Mouse (Mus musculus) ovary, adult 10 weeks (tissue): ENCODE results near the gene Pus7. TPM values are rescaled to one million over a fixed set of nuclear protein-coding genes. Genes with fewer than 3 reads are reported as not detected.

Source experiments
- polyA plus RNA-seq: library from polyadenylated mRNA; stranded (reverse); fragments of 350-450 nt; fragmentation: Illumina TruSeq; extraction: RNeasy Lipid Tissue Mini Kit (QIAGEN cat#74804); gene quantifications from one replicate; pipeline ENCODE4 v1.2.3, GENCODE M21; 2014

Pus7 gene
- 29.3 TPM for polyA plus RNA-seq

GRCm38 (mm10) chr5:23782931-23783877 is at the start of gene Pus7:
TSS of gene Pus7 (minus strand) at chr5:23783711.

DNA sequence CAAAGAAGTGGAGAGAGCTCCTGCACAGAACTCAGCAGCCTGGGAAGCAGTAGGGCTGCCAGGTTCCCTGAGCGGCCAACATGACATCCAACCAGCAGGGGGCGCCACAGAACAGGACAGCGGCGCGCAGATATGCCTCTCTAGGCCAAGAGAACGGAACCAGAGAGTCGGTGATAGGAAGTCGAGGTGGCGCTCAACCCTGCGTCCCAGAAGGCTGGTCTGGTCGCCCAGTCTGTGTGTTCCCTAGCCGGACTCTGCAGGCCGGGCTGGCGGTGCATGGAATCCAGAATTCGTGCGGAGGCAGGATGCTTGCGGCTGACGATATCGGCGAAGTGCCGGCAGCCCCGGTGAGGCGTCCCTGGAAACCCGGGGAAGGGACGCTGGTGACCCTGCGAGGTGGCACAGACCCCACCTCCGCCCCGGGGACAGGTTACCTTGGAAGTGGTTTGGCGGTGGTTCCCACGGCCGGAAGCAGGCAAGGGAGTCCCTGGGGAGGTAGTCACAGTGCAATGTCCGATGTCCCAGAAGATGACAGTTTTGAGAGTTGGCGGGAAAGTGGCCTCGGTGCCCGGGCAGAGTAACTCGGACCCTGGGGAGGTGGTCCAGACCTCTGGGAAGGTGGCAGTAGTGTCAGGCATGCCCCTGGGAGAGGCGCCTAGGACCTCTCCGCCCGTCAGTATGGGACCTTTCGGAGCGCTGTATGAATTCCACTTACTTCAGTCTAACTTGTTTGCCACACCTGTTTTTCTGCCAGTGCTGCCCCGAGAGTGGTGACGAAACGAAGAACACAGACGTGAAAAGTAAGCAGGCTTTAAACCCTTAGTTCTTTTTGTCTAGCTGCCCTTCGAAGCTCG is 4.3 kb upstream of the Pus7 start, which contains the start of gene Rint1:
Gene Rint1, plus strand, starts transcription at position 176 of the 854 bp plus-strand sequence.

Other genes starting within 250 kb of the Pus7 start
- gene Srpk2, start 99.1 kb downstream of the Pus7 start, polyA plus RNA-seq, result 86.6 TPM
- 17.4 TPM for gene Rint1, start 4.0 kb upstream of the Pus7 start, polyA plus RNA-seq
- gene Tomm7, start 60.5 kb upstream of the Pus7 start, polyA plus RNA-seq, result 47.9 TPM
- gene Fam126a, start 247.0 kb upstream of the Pus7 start, polyA plus RNA-seq, result 78.1 TPM